Mouse (Mus musculus) mature B cell (primary cell): ENCODE measurements around the gene Ppfia4.

Experiments used
- in situ Hi-C: fragments of 300-500 bp; cut with MboI; formaldehyde crosslinking; loops from 2 replicates; pipeline ENCODE4 v1.14.3; 2019

The Ppfia4 gene

GRCm38 (mm10) chr1:134332770-134333271 lies at the start of gene Ppfia4:
Gene Ppfia4, minus strand, starts transcription at chr1:134332928.
- in situ Hi-C loops: no loop called here

- in situ Hi-C loops: no loop called here
Observed at GRCm38 (mm10) chr1:134381795-134382625, 49.3 kb upstream of the Ppfia4 start.

GRCm38 (mm10) chr1:134381051-134381450 lies 48.3 kb upstream of the Ppfia4 start:
- in situ Hi-C loops: no loop called here

- in situ Hi-C loops: no loop called here
Observed at GRCm38 (mm10) chr1:134374124-134374523, 41.4 kb upstream of the Ppfia4 start.

GRCm38 (mm10) chr1:134368777-134369337 lies 36.1 kb upstream of the Ppfia4 start:
- in situ Hi-C loops: no loop called here

- in situ Hi-C loops: no loop called here
Observed at GRCm38 (mm10) chr1:134365491-134365890, 32.8 kb upstream of the Ppfia4 start.

GRCm38 (mm10) chr1:134363194-134363593 lies 30.5 kb upstream of the Ppfia4 start:
- in situ Hi-C loops: no loop called here

GRCm38 (mm10) chr1:134361857-134362212 lies 29.1 kb upstream of the Ppfia4 start, which contains the start of gene Tmem183a:
Gene Tmem183a, minus strand, starts transcription at chr1:134361979.
- in situ Hi-C loops: no loop called here

- in situ Hi-C loops: no loop called here
Observed at GRCm38 (mm10) chr1:134361195-134361856, 28.6 kb upstream of the Ppfia4 start.

- in situ Hi-C loops: no loop called here
Observed at GRCm38 (mm10) chr1:134360656-134361055, 27.9 kb upstream of the Ppfia4 start.

GRCm38 (mm10) chr1:134357461-134357860 lies 24.7 kb upstream of the Ppfia4 start:
- in situ Hi-C loops: no loop called here

- in situ Hi-C loops: no loop called here
Observed at GRCm38 (mm10) chr1:134353326-134353725, 20.6 kb upstream of the Ppfia4 start.

- in situ Hi-C loops: no loop called here
Observed at GRCm38 (mm10) chr1:134347791-134348190, 15.1 kb upstream of the Ppfia4 start.

GRCm38 (mm10) chr1:134345075-134345474 lies 12.3 kb upstream of the Ppfia4 start:
- in situ Hi-C loops: no loop called here

- in situ Hi-C loops: no loop called here
Observed at GRCm38 (mm10) chr1:134344005-134344950, 11.6 kb upstream of the Ppfia4 start.

- in situ Hi-C loops: no loop called here
Observed at GRCm38 (mm10) chr1:134343567-134343966, 10.8 kb upstream of the Ppfia4 start.

- in situ Hi-C loops: no loop called here
Observed at GRCm38 (mm10) chr1:134342781-134343310, 10.1 kb upstream of the Ppfia4 start.

- in situ Hi-C loops: no loop called here
Observed at GRCm38 (mm10) chr1:134342278-134342664, 9.5 kb upstream of the Ppfia4 start.

- in situ Hi-C loops: no loop called here
Observed at GRCm38 (mm10) chr1:134341641-134342277, 9.0 kb upstream of the Ppfia4 start.

- in situ Hi-C loops: no loop called here
Observed at GRCm38 (mm10) chr1:134339757-134340619, 7.3 kb upstream of the Ppfia4 start.
